Mouse (Mus musculus) ES-E14 (cell line): ENCODE results near the gene Olfr979. TPM values are rescaled to one million over a fixed set of nuclear protein-coding genes. Genes with fewer than 3 reads are reported as not detected.

Experiments
- DNase-seq: peaks from one replicate; pipeline ENCODE4 v3.0.0-alpha.2; 2013; ENCODE audit warnings: low read depth, low spot score
- H3K27ac ChIP-seq: 2 replicates; pipeline ENCODE4 v1.5.1; 2012; ENCODE audit warnings: low read depth, mild to moderate bottlenecking, low read length, moderate library complexity, mixed read lengths; ENCODE audit not compliant: poor library complexity, insufficient read depth, severe bottlenecking
- H3K36me3 ChIP-seq: 2 replicates; pipeline ENCODE4 v1.6.1; 2012; ENCODE audit warnings: mild to moderate bottlenecking, low read length, moderate library complexity, mixed read lengths; ENCODE audit not compliant: control insufficient read depth, poor library complexity, insufficient read depth, severe bottlenecking
- H3K4me1 ChIP-seq, 2 experiments: fragments of 150-350 bp in 1 of 2; sonication (generic) in 1 of 2; 2 replicates each; pipeline ENCODE4 v1.6.1; 2012; ENCODE audit warnings: low read length in 2 of 2, mild to moderate bottlenecking in 1 of 2, mixed read lengths in 1 of 2; ENCODE audit not compliant: control insufficient read depth in 2 of 2, insufficient read depth in 2 of 2, poor library complexity in 1 of 2
- H3K4me3 ChIP-seq, 2 experiments: fragments of 150-350 bp in 1 of 2; sonication (generic) in 1 of 2; 2 replicates each; pipeline ENCODE4 v1.5.1; 2012; ENCODE audit warnings: low read length in 2 of 2, low read depth in 1 of 2, mild to moderate bottlenecking in 1 of 2, mixed read lengths in 1 of 2; ENCODE audit not compliant: insufficient read depth in 1 of 2, poor library complexity in 1 of 2, severe bottlenecking in 1 of 2
- H3K9ac ChIP-seq: 2 replicates; pipeline ENCODE4 v1.6.1; 2012; ENCODE audit warnings: low read depth, mild to moderate bottlenecking, low read length, mixed read lengths; ENCODE audit not compliant: poor library complexity, insufficient read depth, severe bottlenecking
- H3K9me3 ChIP-seq: fragments of 150-350 bp; sonication (generic); 2 replicates; pipeline ENCODE4 v1.6.1; 2012; ENCODE audit warnings: low read depth, mild to moderate bottlenecking, low read length; ENCODE audit not compliant: control insufficient read depth, insufficient read depth
- CHD2 ChIP-seq: IDR thresholded peaks from 2 replicates; pipeline ENCODE4 v1.6.1; 2014; ENCODE audit warnings: mild to moderate bottlenecking, low read depth, low read length, inconsistent platforms
- HCFC1 ChIP-seq: IDR thresholded peaks from 2 replicates; pipeline ENCODE4 v1.6.1; 2012; ENCODE audit warnings: low read length, inconsistent platforms, borderline replicate concordance; ENCODE audit not compliant: insufficient read depth
- MAFK ChIP-seq: IDR thresholded peaks from 2 replicates; pipeline ENCODE4 v1.6.1; 2014; ENCODE audit warnings: mild to moderate bottlenecking, low read depth, low read length, inconsistent platforms; ENCODE audit not compliant: insufficient read depth
- ZC3H11A ChIP-seq: IDR thresholded peaks from 2 replicates; pipeline ENCODE4 v1.6.1; 2012; ENCODE audit warnings: low read depth, mild to moderate bottlenecking, inconsistent platforms, low read length, borderline replicate concordance
- ZNF384 ChIP-seq: IDR thresholded peaks from 2 replicates; pipeline ENCODE4 v1.6.1; 2012; ENCODE audit warnings: low read depth, low read length, inconsistent platforms
- in situ Hi-C, 2 experiments: fragments of 600-800 bp; cut with MboI; formaldehyde crosslinking; loops; one replicate each; pipeline ENCODE4 v1.15.1; 2025; ENCODE audit warnings: low sequenced_read_pairs in 2 of 2, inconsistent platforms in 1 of 2; ENCODE audit not compliant: unreplicated experiment in 2 of 2
- total RNA-seq: library from RNA; depleted of rRNA; stranded (reverse); fragments of 300-350 nt; gene quantifications from 2 replicates; pipeline ENCODE4 v1.2.3, GENCODE M21; 2012; rRNA removed

Gene Olfr979
- 0.13 TPM in 1 of 2 replicates, not detected in the other for total RNA-seq

- in situ Hi-C loops = no loop called here
- Histone ChIP-seq H3K36me3 (no peaks in the 10 kb centered on the region), H3K4me3 (no peak within 1 kb of the TSS), H3K9me3 (no peaks in the 10 kb centered on the region), H3K9ac (no peak within 1 kb of the TSS), H3K27ac (no peak within 1 kb of the TSS), H3K4me1 (no peaks in the 10 kb centered on the region)
- no peak for DNase-seq
- TF ChIP-seq MAFK (no peak), HCFC1 (no peak), ZNF384 (no peak), CHD2 (no peak), ZC3H11A (no peak)
These were observed at the start of gene Olfr979 for GRCm38 (mm10) chr9:40003365-40003764. Gene Olfr979, minus strand, starts transcription at chr9:40003465.

GRCm38 (mm10) chr9:40050138-40050537 lies 46.9 kb upstream of the Olfr979 start:
- TF ChIP-seq MAFK (no peak), ZNF384 (no peak), HCFC1 (no peak), ZC3H11A (no peak), CHD2 (no peak)
- H3K4me3 ChIP-seq = no peak overlapping the region
- no peaks in the 10 kb centered on the region for H3K9me3 ChIP-seq

GRCm38 (mm10) chr9:40021164-40021563 lies 17.9 kb upstream of the Olfr979 start, which contains the start of gene Olfr981:
Gene Olfr981, plus strand, starts transcription at chr9:40021464.
- Histone ChIP-seq H3K9me3 (no peaks in the 10 kb centered on the region), H3K36me3 (no peaks in the 10 kb centered on the region), H3K9ac (no peak within 1 kb of the TSS), H3K4me3 (no peak within 1 kb of the TSS), H3K27ac (no peak within 1 kb of the TSS), H3K4me1 (no peaks in the 10 kb centered on the region)
- in situ Hi-C loops = no loop called here
- DNase-seq = no peak
- TF ChIP-seq ZNF384 (no peak), CHD2 (no peak), HCFC1 (no peak), MAFK (no peak), ZC3H11A (no peak)

More at GRCm38 (mm10) chr9:40050138-40050537, 46.9 kb upstream of the Olfr979 start:
- in situ Hi-C loops = no loop called here
- H3K27ac ChIP-seq = no peak overlapping the region
- no peak for DNase-seq
- no peaks in the 10 kb centered on the region for H3K36me3 ChIP-seq
- no peak overlapping the region for H3K9ac ChIP-seq
- H3K4me1 ChIP-seq = peaks cover 0 to 2% of the 10 kb centered on the region in 2 experiments; a peak in 1 of 4 replicates

- in situ Hi-C loops = no loop called here
These were observed 6.2 kb upstream of the Olfr979 start, which contains the start of gene Olfr980 for GRCm38 (mm10) chr9:40009482-40009881. Gene Olfr980, minus strand, starts transcription at chr9:40009582.

GRCm38 (mm10) chr9:39991813-39992212 lies 11.5 kb downstream of the Olfr979 start, which contains the start of gene Olfr978:
Gene Olfr978, plus strand, starts transcription at chr9:39992113.
- Histone ChIP-seq H3K9me3 (no peaks in the 10 kb centered on the region), H3K4me3 (no peak within 1 kb of the TSS), H3K9ac (no peak within 1 kb of the TSS), H3K27ac (no peak within 1 kb of the TSS), H3K4me1 (no peaks in the 10 kb centered on the region), H3K36me3 (no peaks in the 10 kb centered on the region)
- TF ChIP-seq CHD2 (no peak), ZC3H11A (no peak), HCFC1 (no peak), ZNF384 (no peak), MAFK (no peak)
- in situ Hi-C loops = no loop called here
- DNase-seq = no peak

More at GRCm38 (mm10) chr9:40009482-40009881, 6.2 kb upstream of the Olfr979 start, which contains the start of gene Olfr980:
- no peak for DNase-seq
- H3K9ac ChIP-seq = no peak within 1 kb of the TSS
- no peak for TF ChIP-seq HCFC1
- no peak for TF ChIP-seq CHD2
- no peak for TF ChIP-seq MAFK
- TF ChIP-seq ZC3H11A = no peak
- TF ChIP-seq ZNF384 = no peak
- H3K27ac ChIP-seq = no peak within 1 kb of the TSS
- no peaks in the 10 kb centered on the region for H3K36me3 ChIP-seq
- H3K4me3 ChIP-seq = no peak within 1 kb of the TSS
- no peaks in the 10 kb centered on the region for H3K9me3 ChIP-seq
- H3K4me1 ChIP-seq = no peaks in the 10 kb centered on the region
